In genomic region chr3:130181591-130181980, GRCm38 (mm10) we compare ENCODE assay signal across 8 mouse cellular contexts. TPM values are rescaled to one million over a fixed set of nuclear protein-coding genes. Genes with fewer than 3 reads are reported as not detected.
A peak's percentile ranks its signal among the peaks of the same experiment; 100 is the strongest.
DNase-seq lines count a peak whose midpoint lies in the region; ATAC-seq and TF ChIP-seq lines count a peak whose summit lies in the region.

No protein-coding gene starts in this region.

- no peak for ATAC-seq in lung, embryonic 15.5 days (ENCODE audit: borderline replicate concordance, extremely low read depth, low FRiP score, low TSS enrichment)
- no peak for ATAC-seq in forebrain, embryonic 13.5 days
- ATAC-seq in limb, embryonic 12.5 days (ENCODE audit: insufficient number of reproducible peaks, insufficient read depth, low FRiP score, low TSS enrichment, low read depth): no peak
- ATAC-seq in inflammation-experienced regulatory T-cells, adult 6 months: no peak

- H3K4me2 ChIP-seq in lung, embryonic 15.5 days: peak overlapping the region; percentile 100
- H3K4me2 ChIP-seq in forebrain, embryonic 13.5 days: peak overlapping the region; percentile 99
- H3K4me2 ChIP-seq in limb, embryonic 12.5 days: peak overlapping the region; percentile 95

- no peak overlapping the region for H3K27ac ChIP-seq in lung, embryonic 15.5 days
- no peak overlapping the region for H3K27ac ChIP-seq in forebrain, embryonic 13.5 days
- no peak overlapping the region for H3K27ac ChIP-seq in limb, embryonic 12.5 days
- no peak overlapping the region for H3K27ac ChIP-seq in olfactory bulb, adult 2 months (ENCODE audit: insufficient read depth, low read depth, low read length)

- H3K4me1 ChIP-seq in lung, embryonic 15.5 days: peaks cover 16% of the 10 kb centered on the region
- 0 out of 2 replicates have a peak, but pooled peaks cover 5% of the 10 kb centered on the region for H3K4me1 ChIP-seq in forebrain, embryonic 13.5 days
- H3K4me1 ChIP-seq in limb, embryonic 12.5 days (replicated peaks): peaks cover 33% of the 10 kb centered on the region
- H3K4me1 ChIP-seq in olfactory bulb, adult 2 months (ENCODE audit: control insufficient read depth, insufficient read depth, low read length): peaks cover 6% of the 10 kb centered on the region; the same call in 1 of the 2 replicates

- DNase-seq in lung, postnatal 14 days: no peak
- DNase-seq in cerebellum, postnatal 25 days: no peak
- DNase-seq in retina, embryonic 14.5 days (ENCODE audit: low spot score): no peak

- no peak for TF ChIP-seq POLR2A in olfactory bulb, adult 2 months (IDR thresholded peaks at IDR 0.05; ENCODE audit: insufficient read depth, low read depth, low read length)

- no peaks in the 10 kb centered on the region for H3K27me3 ChIP-seq in lung, embryonic 15.5 days
- peaks cover 11% of the 10 kb centered on the region; the same call in 1 of the 2 replicates for H3K27me3 ChIP-seq in forebrain, embryonic 13.5 days
- H3K27me3 ChIP-seq in limb, embryonic 12.5 days: peaks cover 3% of the 10 kb centered on the region; the same call in 1 of the 2 replicates

- WGBS in lung, embryonic 15.5 days: 11% methylated on average over 8 of the region's 8 CpGs
- WGBS in forebrain, embryonic 13.5 days: 28% methylated on average over 8 of the region's 8 CpGs
- 18% methylated on average over 8 of the region's 8 CpGs for WGBS in limb, embryonic 12.5 days
- WGBS in olfactory bulb, adult 2 months: 32% methylated on average over 8 of the region's 8 CpGs

- peak overlapping the region; percentile 60 for H3K9ac ChIP-seq in lung, embryonic 15.5 days
- peak overlapping the region; percentile 65; the same call in 1 of the 2 replicates for H3K9ac ChIP-seq in forebrain, embryonic 13.5 days
- peak overlapping the region; percentile 69 for H3K9ac ChIP-seq in limb, embryonic 12.5 days (replicated peaks)

- no peaks in the 10 kb centered on the region for H3K9me3 ChIP-seq in lung, embryonic 15.5 days
- no peaks in the 10 kb centered on the region for H3K9me3 ChIP-seq in forebrain, embryonic 13.5 days (replicated peaks)
- H3K9me3 ChIP-seq in limb, embryonic 12.5 days: no peaks in the 10 kb centered on the region

- H3K4me3 ChIP-seq in lung, embryonic 15.5 days: peak overlapping the region; percentile 66
- peak overlapping the region; percentile 52 for H3K4me3 ChIP-seq in forebrain, embryonic 13.5 days
- peak overlapping the region; percentile 68 for H3K4me3 ChIP-seq in limb, embryonic 12.5 days (replicated peaks)
- peak overlapping the region; percentile 86 for H3K4me3 ChIP-seq in olfactory bulb, adult 2 months (ENCODE audit: insufficient read depth, low read depth, low read length)

- TF ChIP-seq CTCF in olfactory bulb, adult 2 months (IDR thresholded peaks at IDR 0.05; ENCODE audit: insufficient read depth, low read depth, low read length): no peak

- no peaks in the 10 kb centered on the region for H3K36me3 ChIP-seq in lung, embryonic 15.5 days
- H3K36me3 ChIP-seq in forebrain, embryonic 13.5 days (ENCODE audit: poor library complexity, severe bottlenecking): no peaks in the 10 kb centered on the region
- no peaks in the 10 kb centered on the region for H3K36me3 ChIP-seq in limb, embryonic 12.5 days

RNA-seq across cellular contexts. Expression of gene Col25a1, which starts 50.3 kb away (rescaled TPM):
- polyA plus RNA-seq in lung, embryonic 15.5 days (2015; fragmentation: Nextera tagmentation; extraction: Ambion mirVana): 14.5 and 17.5 TPM in 2 replicates
- 2.2 and 2.8 TPM in 2 replicates for polyA plus RNA-seq in forebrain, embryonic 13.5 days (2015; fragmentation: Nextera tagmentation; extraction: Ambion mirVana)
- polyA plus RNA-seq in limb, embryonic 12.5 days (2016; fragmentation: Nextera tagmentation; extraction: Ambion mirVana): 35.9 and 43.2 TPM in 2 replicates
- not detected in 2 replicates for polyA plus RNA-seq in olfactory bulb, adult 2 months (2012; ENCODE audit: insufficient read depth, insufficient read length, low replicate concordance, missing spikeins)
- polyA plus RNA-seq in inflammation-experienced regulatory T-cells, adult 6 months (2017; shearing (Covaris generic)): not detected
